Mouse (Mus musculus) midbrain, embryonic 10.5 days (tissue): ENCODE measurements around the gene Nedd9. TPM values are rescaled to one million over a fixed set of nuclear protein-coding genes. Genes with fewer than 3 reads are reported as not detected.

Source experiments
- DNase-seq: peaks from one replicate; pipeline ENCODE4 v3.0.0-alpha.2; 2017; ENCODE audit warnings: low spot score
- H3K27ac ChIP-seq: fragments of 300-500 bp; sonication (generic); replicated peaks from 2 replicates; pipeline ENCODE4 v1.5.1; 2016; ENCODE audit warnings: mild to moderate bottlenecking
- H3K27me3 ChIP-seq: fragments of 300-500 bp; sonication (generic); 2 replicates; pipeline ENCODE4 v1.6.1; 2016; ENCODE audit warnings: low read depth, mild to moderate bottlenecking; ENCODE audit not compliant: poor library complexity, severe bottlenecking
- H3K36me3 ChIP-seq: fragments of 300-500 bp; sonication (generic); 2 replicates; pipeline ENCODE4 v1.6.1; 2016; ENCODE audit warnings: mild to moderate bottlenecking, moderate library complexity
- H3K4me1 ChIP-seq: fragments of 300-500 bp; sonication (generic); 2 replicates; pipeline ENCODE4 v1.6.1; 2016
- H3K4me3 ChIP-seq: fragments of 300-500 bp; sonication (generic); 2 replicates; pipeline ENCODE4 v1.5.1; 2016; ENCODE audit warnings: mild to moderate bottlenecking, moderate library complexity
- H3K9me3 ChIP-seq: fragments of 300-500 bp; sonication (generic); replicated peaks from 2 replicates; pipeline ENCODE4 v1.6.1; 2016; ENCODE audit warnings: mild to moderate bottlenecking
- WGBS: fragments of 180-500 bp; shearing (Covaris S2); methylation state at CpG from one replicate; pipeline ENCODE4 v1.1.7; 2016; 5-methylcytosine and 5-hydroxymethylcytosine counted together
- polyA plus RNA-seq: library from polyadenylated mRNA; unstranded; fragments of >200 nt; fragmentation: Nextera tagmentation; extraction: Ambion mirVana; gene quantifications from 2 replicates; pipeline ENCODE4 v1.2.1, GENCODE M21; 2016

Gene Nedd9
- polyA plus RNA-seq, 1 experiment from 2014 or later, result 18.9 TPM

DNA sequence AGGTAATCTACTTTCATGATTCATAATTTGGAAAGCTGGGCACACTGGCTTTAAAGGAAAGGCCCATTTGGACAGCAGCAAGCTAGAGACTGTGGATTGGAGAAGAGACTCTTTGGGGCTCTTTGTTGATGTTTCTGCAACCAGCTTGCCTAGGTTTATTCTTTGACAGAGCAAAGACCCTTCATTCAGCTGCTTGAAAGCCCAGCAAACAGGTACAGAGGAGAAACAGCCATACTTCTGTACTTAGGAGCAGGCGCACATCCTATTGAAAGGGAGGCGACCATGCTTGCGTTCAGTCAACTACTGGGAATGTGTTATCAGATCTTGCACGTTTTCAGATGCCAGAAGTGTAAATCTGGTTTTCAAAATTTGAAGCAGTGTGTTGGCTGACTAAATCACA lies 162.5 kb downstream of the Nedd9 start:
- no peak for DNase-seq
- Histone ChIP-seq H3K27ac (no peak overlapping the region), H3K27me3 (no peaks in the 10 kb centered on the region), H3K9me3 (no peaks in the 10 kb centered on the region), H3K36me3 (peaks cover 17% of the 10 kb centered on the region; the same call in 1 of the 2 replicates), H3K4me1 (peaks cover 8% of the 10 kb centered on the region), H3K4me3 (no peak overlapping the region)
- WGBS, result 87% methylated on average over 4 of the region's 4 CpGs

DNA sequence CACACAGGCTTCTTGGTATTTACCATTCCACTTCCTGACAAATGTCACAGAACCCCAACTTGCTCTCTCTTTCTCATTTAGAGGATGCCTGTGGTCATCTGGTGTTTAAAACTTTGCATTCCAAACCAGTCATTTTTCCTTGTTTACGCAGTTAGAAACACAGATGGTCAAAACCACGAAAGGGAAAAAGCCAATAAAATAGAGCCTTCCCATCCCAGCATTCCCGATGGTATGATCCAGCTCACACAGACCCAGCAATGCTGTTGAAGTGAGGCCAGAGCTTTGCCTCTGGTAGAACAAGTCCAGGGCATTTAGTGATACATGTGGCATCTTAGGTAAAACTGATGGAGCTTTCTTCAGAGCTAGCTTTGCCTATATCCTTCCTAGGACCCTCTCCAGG lies 165.7 kb downstream of the Nedd9 start:
- H3K27ac ChIP-seq, result no peak overlapping the region
- no peak for DNase-seq
- 90% methylated on average over 3 of the region's 3 CpGs for WGBS

DNA sequence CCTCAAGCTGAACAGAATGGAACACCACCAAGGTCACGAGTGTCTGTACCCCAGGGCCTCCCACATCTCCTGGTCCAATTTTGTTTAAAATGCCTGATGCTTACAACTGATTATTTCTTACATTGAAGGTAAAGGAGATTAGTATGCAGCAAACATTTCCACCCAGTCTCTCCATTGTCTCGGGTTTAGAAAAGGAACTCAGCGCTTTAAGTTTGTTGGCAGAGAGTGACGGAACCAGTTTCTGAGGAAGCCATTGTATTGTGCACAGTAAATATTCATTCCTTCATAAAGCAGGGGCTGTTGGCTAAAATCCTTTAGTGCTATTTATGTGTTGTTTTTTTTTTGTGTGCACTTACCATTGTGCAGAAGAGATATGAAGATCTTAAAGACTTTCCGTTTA lies 166.4 kb downstream of the Nedd9 start:
- Histone ChIP-seq H3K4me1 (peaks cover 8% of the 10 kb centered on the region), H3K27me3 (no peaks in the 10 kb centered on the region), H3K4me3 (no peak overlapping the region), H3K36me3 (peaks cover 37% of the 10 kb centered on the region), H3K9me3 (no peaks in the 10 kb centered on the region), H3K27ac (no peak overlapping the region)
- WGBS, result 81% methylated on average over 5 of the region's 5 CpGs
- no peak for DNase-seq

More for the DNA sequence above, 165.7 kb downstream of the Nedd9 start:
- H3K4me3 ChIP-seq, result no peak overlapping the region
- peaks cover 30% of the 10 kb centered on the region for H3K36me3 ChIP-seq
- peaks cover 8% of the 10 kb centered on the region for H3K4me1 ChIP-seq
- H3K9me3 ChIP-seq, result no peaks in the 10 kb centered on the region
- H3K27me3 ChIP-seq, result no peaks in the 10 kb centered on the region

GRCm38 (mm10) chr13:41302716-41303115 lies 184.4 kb downstream of the Nedd9 start:
- Histone ChIP-seq H3K27ac (no peak overlapping the region; the same call in 1 of the 2 replicates), H3K4me3 (no peak overlapping the region), H3K36me3 (no peaks in the 10 kb centered on the region), H3K9me3 (no peaks in the 10 kb centered on the region), H3K4me1 (peaks cover 14% of the 10 kb centered on the region), H3K27me3 (no peaks in the 10 kb centered on the region)
- WGBS, result 55% methylated on average over 10 of the region's 10 CpGs
- peak; percentile 61 for DNase-seq

DNA sequence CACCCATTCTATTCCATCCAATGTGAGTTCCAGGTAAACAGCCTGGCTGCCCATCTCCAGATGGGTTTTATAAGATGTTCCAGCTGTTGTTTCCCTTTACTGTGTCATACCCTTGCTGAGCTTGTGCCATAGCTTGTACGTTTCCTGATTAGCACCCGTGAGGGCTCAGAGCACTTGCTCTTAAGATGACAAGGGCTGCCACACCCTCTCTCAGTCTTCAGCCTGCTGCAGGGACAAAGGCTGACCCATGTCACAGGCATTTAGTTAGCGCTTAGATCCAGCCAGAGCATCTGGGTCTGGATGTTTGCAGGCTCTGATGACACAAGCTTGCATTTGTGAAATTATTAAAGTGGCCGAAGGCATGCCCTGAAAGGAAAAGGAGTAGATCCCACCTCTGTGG lies 187.1 kb downstream of the Nedd9 start:
- DNase-seq, result no peak
- no peak overlapping the region for H3K4me3 ChIP-seq
- no peak overlapping the region for H3K27ac ChIP-seq
- peaks cover 19% of the 10 kb centered on the region for H3K4me1 ChIP-seq
- H3K36me3 ChIP-seq, result no peaks in the 10 kb centered on the region
- 71% methylated on average over 4 of the region's 4 CpGs for WGBS
- H3K9me3 ChIP-seq, result no peaks in the 10 kb centered on the region
- H3K27me3 ChIP-seq, result no peaks in the 10 kb centered on the region

DNA sequence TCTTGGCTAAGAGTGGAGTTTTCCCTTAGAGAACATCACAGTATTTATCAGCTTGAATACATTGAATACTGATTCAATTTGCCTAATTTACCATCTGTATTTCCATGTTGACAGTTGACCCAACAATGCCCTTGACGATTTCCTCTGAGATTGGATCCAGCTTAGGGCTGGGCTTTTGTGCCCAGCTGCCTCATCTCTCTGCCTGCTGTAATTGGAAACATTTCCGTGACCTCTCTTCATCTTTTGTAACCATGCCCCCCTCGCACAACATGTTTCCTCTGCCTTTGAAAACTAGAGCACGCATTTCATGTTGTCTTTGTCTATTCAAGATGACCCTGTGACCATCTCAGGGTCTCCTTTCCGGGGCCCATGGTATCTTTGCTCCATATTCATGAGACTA lies 188.2 kb downstream of the Nedd9 start:
- Histone ChIP-seq H3K27me3 (no peaks in the 10 kb centered on the region), H3K36me3 (no peaks in the 10 kb centered on the region), H3K9me3 (no peaks in the 10 kb centered on the region), H3K4me3 (no peak overlapping the region), H3K27ac (no peak overlapping the region), H3K4me1 (peaks cover 21% of the 10 kb centered on the region)
- 58% methylated on average over 5 of the region's 5 CpGs for WGBS
- DNase-seq, result no peak

DNA sequence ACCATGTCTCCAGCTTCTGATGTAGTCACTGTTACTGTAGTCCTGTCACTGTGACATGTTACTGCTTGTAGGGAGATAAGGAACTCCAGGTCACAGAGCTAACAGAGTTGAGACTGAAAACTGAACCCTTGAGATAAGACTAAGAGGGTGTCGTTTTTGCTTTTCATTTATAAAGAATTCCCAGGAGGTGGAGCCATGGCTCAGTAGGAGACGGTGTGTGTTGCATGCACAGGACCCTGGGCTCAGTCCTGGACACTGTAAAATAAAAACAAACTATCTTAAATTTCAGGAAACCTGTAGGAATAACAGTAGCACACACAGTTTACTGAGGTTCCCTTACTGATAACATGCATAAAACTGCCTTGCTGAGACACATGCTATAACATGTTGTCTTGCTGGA lies 188.6 kb downstream of the Nedd9 start:
- 71% methylated on average over 2 of the region's 2 CpGs for WGBS
- Histone ChIP-seq H3K27ac (no peak overlapping the region), H3K9me3 (no peaks in the 10 kb centered on the region), H3K4me1 (peaks cover 25% of the 10 kb centered on the region), H3K27me3 (no peaks in the 10 kb centered on the region), H3K4me3 (no peak overlapping the region), H3K36me3 (no peaks in the 10 kb centered on the region)
- DNase-seq, result no peak

DNA sequence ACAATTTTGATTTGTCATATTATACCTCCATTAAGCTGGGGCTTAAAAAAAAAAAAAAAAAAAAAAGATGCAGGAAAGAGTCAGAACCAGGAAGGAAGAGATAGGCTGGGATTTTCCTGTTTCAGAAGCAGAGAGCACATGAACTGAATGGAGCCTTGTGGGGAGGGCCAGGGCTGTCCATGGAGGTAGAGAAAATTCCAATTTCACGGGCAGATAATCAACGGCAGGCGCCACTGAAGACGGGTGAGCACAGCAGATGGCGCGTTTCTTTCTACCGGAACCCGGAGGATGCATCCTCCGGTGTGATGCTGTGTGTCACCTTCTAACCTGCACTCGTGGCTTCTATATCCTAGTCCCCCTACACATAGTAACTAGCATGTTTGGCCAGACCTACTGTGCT lies 190.8 kb downstream of the Nedd9 start:
- Histone ChIP-seq H3K36me3 (no peaks in the 10 kb centered on the region), H3K9me3 (no peaks in the 10 kb centered on the region), H3K27ac (no peak overlapping the region), H3K4me3 (no peak overlapping the region), H3K27me3 (no peaks in the 10 kb centered on the region), H3K4me1 (peaks cover 28% of the 10 kb centered on the region)
- 86% methylated on average over 10 of the region's 10 CpGs for WGBS
- DNase-seq, result no peak

DNA sequence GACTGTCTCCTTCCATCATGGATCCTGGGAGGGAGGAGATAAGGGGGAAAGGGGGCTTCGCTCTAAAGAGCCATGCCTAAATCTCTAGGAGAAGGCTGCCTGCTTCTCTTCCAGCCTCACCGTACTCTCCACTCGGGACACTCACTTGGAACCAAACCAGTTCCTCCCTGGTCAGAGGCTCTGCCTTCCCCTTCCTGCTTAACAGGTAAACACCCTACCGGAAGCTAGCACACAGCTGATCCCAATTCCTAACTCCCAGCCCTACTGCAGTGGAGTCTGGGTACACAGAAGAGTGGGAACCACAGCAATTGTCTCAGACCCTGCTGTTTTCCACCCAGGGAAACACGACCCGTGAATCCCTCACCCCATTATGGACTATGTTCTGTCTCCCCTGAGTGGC lies 191.3 kb downstream of the Nedd9 start:
- Histone ChIP-seq H3K27me3 (no peaks in the 10 kb centered on the region), H3K36me3 (no peaks in the 10 kb centered on the region), H3K4me1 (peaks cover 28% of the 10 kb centered on the region), H3K4me3 (no peak overlapping the region), H3K9me3 (no peaks in the 10 kb centered on the region), H3K27ac (no peak overlapping the region)
- 82% methylated on average over 6 of the region's 6 CpGs for WGBS
- no peak for DNase-seq

GRCm38 (mm10) chr13:41293595-41293994 lies 193.6 kb downstream of the Nedd9 start:
- Histone ChIP-seq H3K27me3 (no peaks in the 10 kb centered on the region), H3K27ac (no peak overlapping the region), H3K9me3 (no peaks in the 10 kb centered on the region), H3K4me3 (no peak overlapping the region), H3K4me1 (peaks cover 14% of the 10 kb centered on the region), H3K36me3 (no peaks in the 10 kb centered on the region)
- 44% methylated on average over 5 of the region's 5 CpGs for WGBS
- no peak for DNase-seq

GRCm38 (mm10) chr13:41291466-41291974 lies 195.6 kb downstream of the Nedd9 start:
- 88% methylated on average over 4 of the region's 4 CpGs for WGBS
- no peaks in the 10 kb centered on the region for H3K27me3 ChIP-seq

DNA sequence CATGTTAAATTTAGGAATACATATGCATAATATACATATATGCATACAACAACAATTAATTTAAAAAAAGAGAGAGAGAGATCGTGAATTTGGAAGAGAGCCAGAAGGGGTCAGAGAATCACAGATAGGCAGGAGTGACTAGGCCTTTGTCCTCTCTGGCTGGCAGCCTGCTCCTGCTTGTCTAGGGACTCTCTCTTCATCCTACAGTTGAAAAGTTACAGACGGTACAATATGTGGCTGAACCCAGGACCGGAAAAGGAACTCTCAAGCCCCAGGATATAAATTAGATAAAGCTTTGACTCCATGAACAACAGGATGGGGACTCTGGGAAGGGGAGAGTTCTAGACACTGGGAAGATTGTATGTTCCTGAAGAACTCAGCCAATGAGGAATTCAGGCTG lies 200.9 kb downstream of the Nedd9 start:
- H3K4me3 ChIP-seq, result no peak overlapping the region
- no peak overlapping the region for H3K27ac ChIP-seq
- H3K27me3 ChIP-seq, result no peaks in the 10 kb centered on the region
- no peaks in the 10 kb centered on the region for H3K4me1 ChIP-seq
- 91% methylated on average over 3 of the region's 3 CpGs for WGBS
- no peaks in the 10 kb centered on the region for H3K36me3 ChIP-seq
- DNase-seq, result no peak
- H3K9me3 ChIP-seq, result no peaks in the 10 kb centered on the region

More at GRCm38 (mm10) chr13:41291466-41291974, 195.6 kb downstream of the Nedd9 start:
- DNase-seq, result no peak
- Histone ChIP-seq H3K4me3 (no peak overlapping the region), H3K4me1 (peaks cover 14% of the 10 kb centered on the region), H3K27ac (no peak overlapping the region), H3K9me3 (no peaks in the 10 kb centered on the region), H3K36me3 (no peaks in the 10 kb centered on the region)

DNA sequence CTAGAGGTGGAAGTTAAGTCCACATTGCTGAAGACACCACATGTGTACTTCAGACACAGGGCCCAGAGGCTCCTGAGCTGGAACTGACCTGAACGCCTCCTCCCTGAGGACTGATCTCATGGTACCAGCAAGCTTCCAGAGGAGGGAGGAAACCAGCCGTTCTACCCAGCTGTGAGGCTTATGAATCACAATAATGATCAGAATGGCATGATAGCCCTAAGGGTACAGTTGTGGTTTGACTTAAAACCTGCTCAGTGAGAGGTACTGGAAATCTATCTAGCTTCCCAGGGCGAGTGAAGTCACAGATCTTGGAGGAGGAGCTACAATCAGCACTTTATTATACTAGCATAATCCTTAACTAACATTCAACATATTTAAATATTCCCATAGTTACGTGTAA lies 201.7 kb downstream of the Nedd9 start:
- no peaks in the 10 kb centered on the region for H3K4me1 ChIP-seq
- no peaks in the 10 kb centered on the region for H3K27me3 ChIP-seq
- no peak overlapping the region for H3K4me3 ChIP-seq
- no peak for DNase-seq
- H3K36me3 ChIP-seq, result no peaks in the 10 kb centered on the region
- H3K9me3 ChIP-seq, result no peaks in the 10 kb centered on the region
- H3K27ac ChIP-seq, result no peak overlapping the region
- WGBS, result 80% methylated on average over 4 of the region's 4 CpGs

GRCm38 (mm10) chr13:41283256-41283655 lies 203.9 kb downstream of the Nedd9 start:
- Histone ChIP-seq H3K27ac (no peak overlapping the region), H3K27me3 (no peaks in the 10 kb centered on the region), H3K4me1 (no peaks in the 10 kb centered on the region), H3K36me3 (no peaks in the 10 kb centered on the region), H3K9me3 (peaks cover under 1% of the 10 kb centered on the region; the same call in 1 of the 2 replicates), H3K4me3 (no peak overlapping the region)
- peak; percentile 62 for DNase-seq
- WGBS, result 37% methylated on average over 5 of the region's 5 CpGs
